ENCODE assay signal across 8 mouse cellular contexts in the genomic region with DNA sequence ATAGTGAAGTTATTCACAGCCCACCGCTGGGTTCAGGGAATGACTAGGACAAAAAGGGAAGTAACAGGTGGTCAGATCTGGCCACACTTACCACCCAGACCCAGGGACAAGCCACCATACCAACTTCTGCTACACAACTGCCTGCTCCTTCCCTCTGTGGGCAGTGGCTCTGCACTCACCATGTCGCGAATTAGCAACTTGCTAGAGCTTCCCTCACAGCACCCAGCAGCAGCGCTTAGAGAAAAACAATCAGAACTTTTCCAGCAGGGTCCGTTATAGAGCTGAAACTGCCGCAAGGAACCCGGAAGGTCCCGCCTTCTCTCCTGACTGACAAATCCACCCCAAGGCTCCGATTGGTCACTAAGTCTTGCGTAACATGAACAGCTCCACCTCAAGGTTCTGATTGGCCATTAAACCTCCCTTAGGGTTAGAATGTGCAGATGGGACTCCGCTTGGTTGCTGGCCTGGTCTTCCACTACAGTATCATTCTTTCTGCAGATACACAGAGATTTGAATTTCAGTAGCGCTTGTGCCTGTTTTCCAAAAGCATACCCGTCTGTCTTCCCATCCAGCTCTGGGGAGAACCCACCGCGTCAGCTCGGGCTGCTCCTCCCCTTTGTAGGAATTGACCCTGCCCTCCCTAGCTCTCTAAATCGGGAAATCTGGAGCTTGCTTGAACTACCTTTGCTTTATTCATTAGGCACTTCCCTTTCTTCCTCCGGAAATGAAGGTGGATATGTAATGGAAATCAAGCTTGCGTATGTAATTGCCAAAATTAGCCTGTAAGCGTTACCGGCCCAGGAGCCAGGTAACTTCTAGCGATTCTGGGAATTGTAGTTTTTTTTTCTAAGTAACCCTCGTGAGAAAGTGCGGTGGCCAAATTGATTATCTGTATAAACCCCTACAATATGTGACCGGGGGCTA. TPM values are rescaled to one million over a fixed set of nuclear protein-coding genes. Genes with fewer than 3 reads are reported as not detected.
DNase-seq lines count a peak whose midpoint lies in the region; ATAC-seq lines count a peak whose summit lies in the region.

A gene (minus strand): TSS at position 332 of the 924 bp plus-strand sequence.

- H3K4me2 ChIP-seq in hindbrain, embryonic 16.5 days (ENCODE audit: low read length): peak within 1 kb of the TSS; percentile 64

- no peaks in the 10 kb centered on the region for H3K9me3 ChIP-seq in hindbrain, embryonic 16.5 days (ENCODE audit: control insufficient read depth, low read length)

- H3K4me3 ChIP-seq in hindbrain, embryonic 16.5 days (ENCODE audit: low read length): peak within 1 kb of the TSS; percentile 55
- peak within 1 kb of the TSS; percentile 75 for H3K4me3 ChIP-seq in macrophage (ENCODE audit: inconsistent target)

- no peaks in the 10 kb centered on the region for H3K36me3 ChIP-seq in hindbrain, embryonic 16.5 days (ENCODE audit: control insufficient read depth, insufficient read depth, low read length)
- H3K36me3 ChIP-seq in macrophage (ENCODE audit: inconsistent target): 0 out of 2 replicates have a peak, but pooled peaks cover 1% of the 10 kb centered on the region

- H3K27me3 ChIP-seq in hindbrain, embryonic 16.5 days (replicated peaks; ENCODE audit: control insufficient read depth, insufficient read depth, low read length): no peaks in the 10 kb centered on the region

- peak within 1 kb of the TSS; percentile 64 for H3K9ac ChIP-seq in hindbrain, embryonic 16.5 days (ENCODE audit: low read depth, low read length)

- H3K79me2 ChIP-seq in macrophage (ENCODE audit: inconsistent target): peaks cover 44% of the 10 kb centered on the region; the same call in 1 of the 2 replicates

- under 1% methylated on average over 25 of the region's 25 CpGs for WGBS in hindbrain, embryonic 16.5 days
- WGBS in macrophage (ENCODE audit: missing documents): 1% methylated on average over 25 of the region's 25 CpGs

- no peaks in the 10 kb centered on the region; the same call in 1 of the 2 replicates for H3K4me1 ChIP-seq in hindbrain, embryonic 16.5 days (ENCODE audit: control insufficient read depth, insufficient read depth, low read depth, low read length)

- ATAC-seq in hindbrain, embryonic 16.5 days: peak; percentile 99

- peak; percentile 81 for DNase-seq in WW6 (ENCODE audit: low read depth, low spot score)
- peak; percentile 36 to 61 for DNase-seq in cerebellum, postnatal 4 days (ENCODE audit: low spot score in 2 of 2)
- DNase-seq in gastrocnemius, adult 18-20 months (ENCODE audit: low spot score): peak; percentile 86
- DNase-seq in left cerebral cortex, adult 18-20 months (ENCODE audit: low spot score in 2 of 2): peak; percentile 76 to 86
- peak; percentile 90 for DNase-seq in right cerebral cortex, adult 18-20 months
- peak; percentile 21 for DNase-seq in urinary bladder, postnatal 10 days (ENCODE audit: low spot score)

- H3K27ac ChIP-seq in hindbrain, embryonic 16.5 days (ENCODE audit: low read depth, low read length): peak within 1 kb of the TSS; percentile 87
- H3K27ac ChIP-seq in macrophage: peak within 1 kb of the TSS; percentile 63

RNA-seq across cellular contexts. Expression of the gene that starts here (rescaled TPM):
- total RNA-seq in gastrocnemius, adult 18-20 months (2021): 10 to 100 TPM; 12.0 to 12.3 TPM
- 10.4 and 10.6 TPM in 2 replicates for polyA plus RNA-seq in hindbrain, embryonic 16.5 days (2015; fragmentation: Nextera tagmentation; extraction: Ambion mirVana)
- total RNA-seq in left cerebral cortex, adult 18-20 months (2021): 10 to 100 TPM; 11.2 to 12.2 TPM
- total RNA-seq in macrophage (2018; cell fraction: chromatin; rRNA removed): 10 to 100 TPM in 22 of 26 experiments, 1 to 10 TPM in 4; 6.7 to 47.8 (median 24.4) TPM
- total RNA-seq in macrophage (2018; cell fraction: cytosol; rRNA removed): 10 to 100 TPM; 11.0 to 30.3 (median 22.3) TPM
- 10 to 100 TPM in 23 of 26 experiments, 1 to 10 TPM in 3; 8.0 to 60.6 (median 22.0) TPM for total RNA-seq in macrophage (2018; cell fraction: nucleus; rRNA removed)
- 16.1 to 34.1 TPM (median 16.6 TPM) in 3 replicates for polyA plus RNA-seq in macrophage (2018)

Comparison
In these comparisons a context has a peak if more than half of its experiments do, and no peak if none do; other contexts are left out.
1. Peak in every context shown above with its lines: DNase-seq, ATAC-seq, H3K4me3 ChIP-seq and H3K27ac ChIP-seq.
2. DNase-seq: peak in every context shown above with its lines; median percentile 90 in right cerebral cortex, adult 18-20 months; 86 in gastrocnemius, adult 18-20 months; 81 in WW6; 81 in left cerebral cortex, adult 18-20 months; 48 in cerebellum, postnatal 4 days; 21 in urinary bladder, postnatal 10 days.